Mouse (Mus musculus) bone marrow, adult 2 months (tissue): ENCODE measurements around the gene Rps27l. TPM values are rescaled to one million over a fixed set of nuclear protein-coding genes. Genes with fewer than 3 reads are reported as not detected.

Experiments used
- H3K27ac ChIP-seq: fragments of 200-500 bp; 2 replicates; pipeline ENCODE4 v1.5.1; 2012; ENCODE audit warnings: low read depth, mild to moderate bottlenecking, control low read depth, inconsistent platforms, low read length; ENCODE audit not compliant: control insufficient read depth, poor library complexity, insufficient read depth
- H3K4me1 ChIP-seq: fragments of 200-500 bp; 2 replicates; pipeline ENCODE4 v1.6.1; 2011; ENCODE audit warnings: low read length; ENCODE audit not compliant: control insufficient read depth, insufficient read depth
- H3K4me3 ChIP-seq: fragments of 200-500 bp; replicated peaks from 2 replicates; pipeline ENCODE3; 2011; ENCODE audit warnings: mild to moderate bottlenecking, low read depth, low read length, control low read depth; ENCODE audit not compliant: control insufficient read depth
- CTCF ChIP-seq: fragments of 200-500 bp; IDR thresholded peaks from 2 replicates; pipeline ENCODE4 v1.5.1; 2011; ENCODE audit warnings: low read length, control low read depth; ENCODE audit not compliant: control insufficient read depth, insufficient read depth
- POLR2A ChIP-seq: fragments of 200-500 bp; IDR thresholded peaks from 2 replicates; pipeline ENCODE4 v1.6.1; 2011; ENCODE audit warnings: low read depth, mild to moderate bottlenecking, control low read depth, low read length, borderline replicate concordance; ENCODE audit not compliant: control insufficient read depth
- WGBS: fragments of 180-500 bp; shearing (Covaris S2); methylation state at CpG from one replicate; pipeline ENCODE4 v1.1.7; 2018; 5-methylcytosine and 5-hydroxymethylcytosine counted together
- polyA plus RNA-seq: library from polyadenylated mRNA; stranded (reverse); fragments of >200 nt; gene quantifications from 2 replicates; pipeline ENCODE4 v1.2.4, GENCODE M21; 2011; ENCODE audit warnings: low replicate concordance; ENCODE audit not compliant: missing spikeins, insufficient read depth, insufficient read length

Rps27l gene
- polyA plus RNA-seq, 1 experiment, result 183 TPM

- 85% methylated on average over 7 of the region's 7 CpGs for WGBS
- peaks cover 2% of the 10 kb centered on the region for H3K4me1 ChIP-seq
- H3K27ac ChIP-seq, result no peak overlapping the region
- no peak overlapping the region for H3K4me3 ChIP-seq
- TF ChIP-seq POLR2A (no peak), CTCF (no peak)
Measured at GRCm38 (mm10) chr9:66982085-66982484, 36.2 kb downstream of the Rps27l start.

- TF ChIP-seq CTCF, result no peak
- TF ChIP-seq POLR2A, result no peak
- Histone ChIP-seq H3K4me3 (no peak overlapping the region), H3K4me1 (peaks cover 4% of the 10 kb centered on the region), H3K27ac (no peak overlapping the region)
- WGBS, result 39% methylated on average over 7 of the region's 7 CpGs
Measured at GRCm38 (mm10) chr9:66985377-66985776, 39.5 kb downstream of the Rps27l start.

GRCm38 (mm10) chr9:66988198-66988887, 42.5 kb downstream of the Rps27l start:
- H3K27ac ChIP-seq, result 0 out of 2 replicates have a peak overlapping the region, but pooled peaks have one; percentile 21
- H3K4me1 ChIP-seq, result peaks cover 6% of the 10 kb centered on the region
- no peak overlapping the region for H3K4me3 ChIP-seq
- TF ChIP-seq POLR2A, result no peak
- TF ChIP-seq CTCF, result no peak
- 63% methylated on average over 11 of the region's 11 CpGs for WGBS

GRCm38 (mm10) chr9:66988888-66989414, 43.1 kb downstream of the Rps27l start:
- TF ChIP-seq POLR2A, result no peak
- no peak for TF ChIP-seq CTCF
- Histone ChIP-seq H3K27ac (no peak overlapping the region), H3K4me1 (peaks cover 6% of the 10 kb centered on the region), H3K4me3 (no peak overlapping the region)
- WGBS, result 74% methylated on average over 6 of the region's 6 CpGs

- H3K27ac ChIP-seq, result no peak overlapping the region
- WGBS, result 87% methylated on average over 6 of the region's 6 CpGs
- TF ChIP-seq POLR2A, result no peak
- no peak for TF ChIP-seq CTCF
- H3K4me3 ChIP-seq, result no peak overlapping the region
- H3K4me1 ChIP-seq, result peaks cover 6% of the 10 kb centered on the region
Measured at GRCm38 (mm10) chr9:66989581-66989980, 43.7 kb downstream of the Rps27l start.

GRCm38 (mm10) chr9:66990046-66990445, 44.2 kb downstream of the Rps27l start:
- Histone ChIP-seq H3K4me1 (peaks cover 6% of the 10 kb centered on the region), H3K4me3 (no peak overlapping the region), H3K27ac (no peak overlapping the region)
- TF ChIP-seq CTCF, result no peak
- 73% methylated on average over 5 of the region's 5 CpGs for WGBS

GRCm38 (mm10) chr9:66991021-66991749, 45.3 kb downstream of the Rps27l start:
- H3K27ac ChIP-seq, result no peak overlapping the region

GRCm38 (mm10) chr9:66991750-66992410, 46.0 kb downstream of the Rps27l start:
- WGBS, result 33% methylated on average over 8 of the region's 8 CpGs
- no peak for TF ChIP-seq CTCF
- TF ChIP-seq POLR2A, result no peak
- H3K4me1 ChIP-seq, result peaks cover 4% of the 10 kb centered on the region
- no peak overlapping the region for H3K4me3 ChIP-seq
- H3K27ac ChIP-seq, result 0 out of 2 replicates have a peak overlapping the region, but pooled peaks have one; percentile 7

More at GRCm38 (mm10) chr9:66991021-66991749, 45.3 kb downstream of the Rps27l start:
- 17% methylated on average over 9 of the region's 9 CpGs for WGBS
- Histone ChIP-seq H3K4me1 (peaks cover 4% of the 10 kb centered on the region), H3K4me3 (no peak overlapping the region)
- no peak for TF ChIP-seq CTCF
- TF ChIP-seq POLR2A, result no peak

Other genes starting within 250 kb of the Rps27l start
- 0.95 and 1.1 TPM in 2 replicates for gene Car12, start 232.4 kb upstream of the Rps27l start, polyA plus RNA-seq
- 1.3 and 5.0 TPM in 2 replicates for gene Aph1b, start 150.6 kb upstream of the Rps27l start, polyA plus RNA-seq
- gene Gm10647, start 149.0 kb upstream of the Rps27l start, polyA plus RNA-seq, result 0.50 TPM in 1 of 2 replicates, not detected in the other
- 1.7 and 5.8 TPM in 2 replicates for gene Aph1c, start 111.4 kb upstream of the Rps27l start, polyA plus RNA-seq
- 22.5 and 25.3 TPM in 2 replicates for gene Rab8b, start 26.4 kb upstream of the Rps27l start, polyA plus RNA-seq
- 8.1 and 8.6 TPM in 2 replicates for gene Lactb, start 29.4 kb downstream of the Rps27l start, polyA plus RNA-seq
- gene Tpm1, start 103.3 kb downstream of the Rps27l start, polyA plus RNA-seq, result 167 and 282 TPM in 2 replicates